ENCODE assay signal across 19 mouse cellular contexts in the genomic region with DNA sequence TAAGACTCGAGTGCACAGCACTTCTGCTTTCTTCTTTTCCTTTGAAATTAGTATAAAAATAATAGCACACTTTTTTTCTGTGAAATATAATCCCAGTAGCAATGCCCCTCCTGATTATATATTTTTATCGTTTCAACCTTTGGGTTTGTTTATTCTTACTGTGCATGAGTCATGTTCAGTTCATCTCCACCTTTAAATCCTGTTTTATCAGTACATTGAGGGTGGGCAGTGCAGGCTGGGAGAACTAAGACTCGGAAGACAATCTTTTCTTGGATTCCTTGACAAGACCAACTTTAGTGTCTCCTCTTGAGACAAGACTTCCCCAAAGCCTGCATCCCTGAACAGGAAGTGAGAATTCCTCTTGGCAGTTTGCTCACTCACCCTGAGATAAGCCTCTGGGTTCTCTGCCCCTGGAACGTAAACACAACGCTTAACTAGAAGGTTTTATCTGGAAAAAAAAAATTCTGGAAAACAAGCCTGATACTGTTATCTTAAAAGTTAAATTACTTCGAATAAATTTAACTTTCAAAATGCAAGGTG.
DNase-seq lines count a peak whose midpoint lies in the region; ATAC-seq and TF ChIP-seq lines count a peak whose summit lies in the region.
"Had no signal": no experiment of that assay in that cellular context is flagged by ENCODE, and none has a peak within 500 bp of the region (broad histone marks: within the 10 kb centered on the region; RNA-seq: fewer than 3 reads in every experiment).

No protein-coding gene starts in this region.

- no peaks in the 10 kb centered on the region for H3K27me3 ChIP-seq in heart, embryonic 13.5 days (replicated peaks)
- H3K27me3 ChIP-seq in heart, adult 2 months (ENCODE audit: control insufficient read depth, insufficient read depth, low read length), result no peaks in the 10 kb centered on the region
- no peaks in the 10 kb centered on the region for H3K27me3 ChIP-seq in intestine, embryonic 16.5 days (replicated peaks; ENCODE audit: control insufficient read depth, insufficient read depth, low read length)
- H3K27me3 ChIP-seq: limb, embryonic 13.5 days; neural tube, embryonic 12.5 days; Patski had no signal

- 14% methylated on average over 6 of the region's 6 CpGs for WGBS in heart, embryonic 13.5 days
- 16% methylated on average over 6 of the region's 6 CpGs for WGBS in heart, adult 2 months
- 30% methylated on average over 6 of the region's 6 CpGs for WGBS in intestine, embryonic 16.5 days

- H3K4me2 ChIP-seq in heart, embryonic 13.5 days, result peak overlapping the region; percentile 46
- H3K4me2 ChIP-seq in intestine, embryonic 16.5 days (ENCODE audit: low read depth, low read length), result peak overlapping the region; percentile 38
- H3K4me2 ChIP-seq: hindbrain, embryonic 14.5 days; limb, embryonic 13.5 days; neural tube, embryonic 12.5 days had no signal

- no peak for TF ChIP-seq EP300 in heart, adult 2 months (IDR thresholded peaks at IDR 0.05; ENCODE audit: insufficient read depth, low read depth, low read length)

- no peak for TF ChIP-seq POLR2A in heart, adult 2 months (IDR thresholded peaks at IDR 0.05; ENCODE audit: insufficient read depth, low read depth, low read length)

- H3K9ac ChIP-seq in heart, embryonic 13.5 days, result no peak overlapping the region
- no peak overlapping the region for H3K9ac ChIP-seq in heart, adult 2 months (ENCODE audit: low read depth, low read length)
- no peak overlapping the region for H3K9ac ChIP-seq in intestine, embryonic 16.5 days (ENCODE audit: low read depth, low read length)
- H3K9ac ChIP-seq: forebrain, postnatal 0 days; hindbrain, embryonic 14.5 days; limb, embryonic 13.5 days; neural tube, embryonic 12.5 days had no signal

- no peak overlapping the region for H3K4me3 ChIP-seq in heart, embryonic 13.5 days
- no peak overlapping the region for H3K4me3 ChIP-seq in heart, adult 2 months
- H3K4me3 ChIP-seq in intestine, embryonic 16.5 days (ENCODE audit: low read length), result no peak overlapping the region
- H3K4me3 ChIP-seq: left cerebral cortex, adult 2 months; limb, embryonic 13.5 days; neural tube, embryonic 12.5 days had no signal

- no peaks in the 10 kb centered on the region for H3K79me2 ChIP-seq in heart, adult 2 months (replicated peaks; ENCODE audit: control insufficient read depth, insufficient read depth, low read length)

- peaks cover 7% of the 10 kb centered on the region for H3K4me1 ChIP-seq in heart, embryonic 13.5 days
- H3K4me1 ChIP-seq in heart, adult 2 months (ENCODE audit: control insufficient read depth, insufficient read depth, low read length), result no peaks in the 10 kb centered on the region; the same call in 1 of the 2 replicates
- H3K4me1 ChIP-seq in intestine, embryonic 16.5 days (ENCODE audit: control insufficient read depth, insufficient read depth, low read length), result peaks cover 8% of the 10 kb centered on the region; the same call in 1 of the 2 replicates
- H3K4me1 ChIP-seq: limb, embryonic 13.5 days; neural tube, embryonic 12.5 days had no signal

- no peak for DNase-seq in heart, adult 2 months
- DNase-seq in urinary bladder, postnatal 36 days (ENCODE audit: low spot score in 2 of 2), result peak; percentile 3 to 16
- DNase-seq in urinary bladder, postnatal 10 days (ENCODE audit: low spot score), result no peak
- DNase-seq: adrenal gland, adult 8-10 months; cerebellum, adult 8-10 months; forebrain, postnatal 0 days; gastrocnemius, postnatal 36 days; right cerebral cortex, postnatal 4 days; thymus, postnatal 4 days had no signal

- no peaks in the 10 kb centered on the region for H3K9me3 ChIP-seq in heart, embryonic 13.5 days
- H3K9me3 ChIP-seq in intestine, embryonic 16.5 days (ENCODE audit: control insufficient read depth, low read length), result no peaks in the 10 kb centered on the region
- H3K9me3 ChIP-seq: limb, embryonic 13.5 days; neural tube, embryonic 12.5 days had no signal

- H3K27ac ChIP-seq in heart, embryonic 13.5 days (replicated peaks), result no peak overlapping the region
- no peak overlapping the region for H3K27ac ChIP-seq in heart, adult 2 months
- peak overlapping the region; percentile 54 for H3K27ac ChIP-seq in intestine, embryonic 16.5 days (ENCODE audit: low read length)
- H3K27ac ChIP-seq: hindbrain, embryonic 14.5 days; left cerebral cortex, adult 2 months; limb, embryonic 13.5 days; neural tube, embryonic 12.5 days had no signal

- intact Hi-C loops in heart, adult 2 months (cut with DNase I), result no loop called here

- H3K36me3 ChIP-seq in heart, embryonic 13.5 days, result no peaks in the 10 kb centered on the region
- H3K36me3 ChIP-seq in heart, adult 2 months (ENCODE audit: control insufficient read depth, insufficient read depth, low read length), result no peaks in the 10 kb centered on the region
- no peaks in the 10 kb centered on the region for H3K36me3 ChIP-seq in intestine, embryonic 16.5 days (ENCODE audit: control insufficient read depth, insufficient read depth, low read length)
- H3K36me3 ChIP-seq: limb, embryonic 13.5 days; neural tube, embryonic 12.5 days had no signal

- no peak for ATAC-seq in heart, embryonic 13.5 days (ENCODE audit: extremely low read depth, insufficient number of reproducible peaks, low FRiP score, low TSS enrichment)
- ATAC-seq in intestine, embryonic 16.5 days, result peak; percentile 82
- ATAC-seq in monocyte, adult 5-6 weeks (replicated peaks; ENCODE audit: insufficient number of reproducible peaks, low FRiP score, low TSS enrichment, poor library complexity, severe bottlenecking), result no peak
- ATAC-seq in erythroid progenitor cell, adult 5-6 weeks (replicated peaks; ENCODE audit: low FRiP score, poor library complexity, severe bottlenecking), result no peak
- ATAC-seq: forebrain, postnatal 0 days; midbrain, embryonic 16.5 days; Patski had no signal

- TF ChIP-seq CTCF in heart, adult 2 months (IDR thresholded peaks at IDR 0.05), result no peak

Comparison
In these comparisons a context has a peak if more than half of its experiments do, and no peak if none do; other contexts are left out.
1. DNase-seq: peak in urinary bladder, postnatal 36 days (2 of 2); none in heart, adult 2 months (0 of 2) and urinary bladder, postnatal 10 days (single experiment).